Mouse (Mus musculus): Measurements from ENCODE around the gene H1fnt. TPM values are rescaled to one million over a fixed set of nuclear protein-coding genes. Genes with fewer than 3 reads are reported as not detected.

The H1fnt gene
- total and polyA plus RNA-seq, 2 experiments from 2014 or later = not detected

DNA sequence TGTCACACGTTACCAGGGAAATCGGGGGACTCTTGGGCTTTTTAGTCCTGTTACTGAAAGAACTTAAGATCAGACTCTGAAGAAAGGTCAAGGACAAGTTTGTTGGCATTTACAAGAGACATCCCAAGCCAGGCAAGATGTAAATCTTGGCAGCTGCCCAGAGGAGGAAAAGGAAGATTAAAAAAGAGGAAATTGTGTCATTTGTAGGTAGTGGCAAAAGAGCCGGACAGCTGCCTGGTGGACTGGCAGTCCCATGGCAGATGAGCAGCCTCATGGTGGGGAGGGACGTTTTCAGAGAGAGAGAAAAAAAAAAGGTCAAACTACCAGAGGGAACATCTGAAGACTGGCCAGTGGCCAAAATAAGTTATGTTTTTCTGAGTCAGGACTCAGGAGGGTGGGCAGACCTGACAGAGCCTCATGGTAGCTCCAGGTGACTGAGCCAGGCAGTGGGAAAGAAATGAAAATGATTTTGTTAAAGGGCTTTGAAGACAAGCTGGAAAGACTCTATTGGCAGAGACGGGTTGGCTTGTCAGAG is 43.7 kb downstream of the H1fnt start:
- Histone ChIP-seq H3K27me3 (ENCODE audit: insufficient read depth, low read length) (no peaks in the 10 kb centered on the region), H3K9ac (replicated peaks; ENCODE audit: low read length) (no peak overlapping the region), H3K4me3 (ENCODE audit: low read length) (no peak overlapping the region), H3K4me2 (ENCODE audit: low read depth, low read length) (no peak overlapping the region), H3K4me1 (ENCODE audit: insufficient read depth, low read length) (no peaks in the 10 kb centered on the region), H3K9me3 (ENCODE audit: low read length) (no peaks in the 10 kb centered on the region), H3K36me3 (ENCODE audit: insufficient read depth, low read length) (no peaks in the 10 kb centered on the region), H3K27ac (no peak overlapping the region)
- no peak for DNase-seq (ENCODE audit: low spot score)
- no peak for ATAC-seq
- WGBS = 76% methylated on average over 5 of the region's 5 CpGs
- no peak for TF ChIP-seq CTCF (IDR thresholded peaks at IDR 0.05; ENCODE audit: low read depth)

DNA sequence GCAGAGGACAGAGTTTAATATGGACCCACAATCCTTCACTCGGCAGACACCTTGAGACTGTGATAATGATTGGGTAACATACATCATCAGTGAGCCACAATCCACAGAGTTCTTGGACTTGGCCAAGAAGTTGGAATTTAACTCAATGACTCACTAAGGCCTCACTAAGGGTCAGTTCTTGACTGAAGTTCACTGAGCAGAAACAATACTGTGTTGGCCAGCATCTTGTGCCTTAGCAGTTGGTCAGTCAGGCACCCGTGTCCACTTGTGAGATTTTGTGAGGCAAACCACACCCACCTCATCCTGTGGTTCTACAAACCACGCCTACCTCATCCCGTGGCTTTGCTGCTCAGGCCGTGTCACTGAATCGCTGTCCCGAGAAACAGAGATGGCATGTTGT is 47.4 kb downstream of the H1fnt start:
- DNase-seq (ENCODE audit: low spot score) (no peak), ATAC-seq (no peak)
- no peak for TF ChIP-seq CTCF (IDR thresholded peaks at IDR 0.05; ENCODE audit: low read depth)
- no peak overlapping the region for H3K4me2 ChIP-seq (ENCODE audit: low read depth, low read length)
- no peaks in the 10 kb centered on the region for H3K27me3 ChIP-seq (ENCODE audit: insufficient read depth, low read length)
- H3K36me3 ChIP-seq (ENCODE audit: insufficient read depth, low read length) = no peaks in the 10 kb centered on the region
- no peak overlapping the region for H3K9ac ChIP-seq (replicated peaks; ENCODE audit: low read length)
- H3K4me3 ChIP-seq (ENCODE audit: low read length) = no peak overlapping the region
- H3K9me3 ChIP-seq (ENCODE audit: low read length) = no peaks in the 10 kb centered on the region
- 81% methylated on average over 7 of the region's 7 CpGs for WGBS
- H3K27ac ChIP-seq = no peak overlapping the region
- no peaks in the 10 kb centered on the region for H3K4me1 ChIP-seq (ENCODE audit: insufficient read depth, low read length)

Other genes starting within 250 kb of the H1fnt start
- gene Pfkm, start 164.7 kb downstream of the H1fnt start, total RNA-seq (2014; rRNA removed) = 97.3 and 102 TPM in 2 replicates
- gene Pfkm, start 164.7 kb downstream of the H1fnt start, polyA plus RNA-seq (2015; fragmentation: Nextera tagmentation; extraction: Ambion mirVana) = 91.5 and 94.0 TPM in 2 replicates
- 12.7 and 15.0 TPM in 2 replicates for gene Senp1, start 163.5 kb downstream of the H1fnt start, total RNA-seq (2014; rRNA removed)
- 12.5 TPM in 2 replicates for gene Senp1, start 163.5 kb downstream of the H1fnt start, polyA plus RNA-seq (2015; fragmentation: Nextera tagmentation; extraction: Ambion mirVana)
- 53.3 and 71.5 TPM in 2 replicates for gene Asb8, start 91.7 kb downstream of the H1fnt start, total RNA-seq (2014; rRNA removed)
- gene Asb8, start 91.7 kb downstream of the H1fnt start, polyA plus RNA-seq (2015; fragmentation: Nextera tagmentation; extraction: Ambion mirVana) = 52.3 and 55.9 TPM in 2 replicates
- 107 and 116 TPM in 2 replicates for gene Ccdc184, start 90.1 kb downstream of the H1fnt start, total RNA-seq (2014; rRNA removed)
- 90.4 and 98.0 TPM in 2 replicates for gene Ccdc184, start 90.1 kb downstream of the H1fnt start, polyA plus RNA-seq (2015; fragmentation: Nextera tagmentation; extraction: Ambion mirVana)
- gene Olfr288, start 61.8 kb downstream of the H1fnt start, total RNA-seq (2014; rRNA removed) = not detected in 2 replicates
- not detected in 2 replicates for gene Olfr288, start 61.8 kb downstream of the H1fnt start, polyA plus RNA-seq (2015; fragmentation: Nextera tagmentation; extraction: Ambion mirVana)
- gene Gm44579, start 36.3 kb downstream of the H1fnt start, total RNA-seq (2014; rRNA removed) = not detected in 2 replicates
- 0.08 and 0.28 TPM in 2 replicates for gene Gm44579, start 36.3 kb downstream of the H1fnt start, polyA plus RNA-seq (2015; fragmentation: Nextera tagmentation; extraction: Ambion mirVana)
- 2.0 and 5.4 TPM in 2 replicates for gene Olfr287, start 36.2 kb downstream of the H1fnt start, total RNA-seq (2014; rRNA removed)
- gene Olfr287, start 36.2 kb downstream of the H1fnt start, polyA plus RNA-seq (2015; fragmentation: Nextera tagmentation; extraction: Ambion mirVana) = 2.0 and 2.3 TPM in 2 replicates
- 0.26 TPM in 1 of 2 replicates, not detected in the other for gene Olfr286, start 22.8 kb downstream of the H1fnt start, total RNA-seq (2014; rRNA removed)
- not detected in 2 replicates for gene Olfr286, start 22.8 kb downstream of the H1fnt start, polyA plus RNA-seq (2015; fragmentation: Nextera tagmentation; extraction: Ambion mirVana)
- gene Zfp641, start 38.9 kb upstream of the H1fnt start, total RNA-seq (2014; rRNA removed) = 11.2 and 15.1 TPM in 2 replicates
- gene Zfp641, start 38.9 kb upstream of the H1fnt start, polyA plus RNA-seq (2015; fragmentation: Nextera tagmentation; extraction: Ambion mirVana) = 7.3 and 9.0 TPM in 2 replicates
- not detected in 2 replicates for gene Olfr285, start 60.1 kb upstream of the H1fnt start, total RNA-seq (2014; rRNA removed)
- not detected in 2 replicates for gene Olfr285, start 60.1 kb upstream of the H1fnt start, polyA plus RNA-seq (2015; fragmentation: Nextera tagmentation; extraction: Ambion mirVana)
- gene Olfr284, start 83.7 kb upstream of the H1fnt start, total RNA-seq (2014; rRNA removed) = not detected in 2 replicates
- gene Olfr284, start 83.7 kb upstream of the H1fnt start, polyA plus RNA-seq (2015; fragmentation: Nextera tagmentation; extraction: Ambion mirVana) = not detected in 2 replicates
- gene Olfr283, start 123.7 kb upstream of the H1fnt start, total RNA-seq (2014; rRNA removed) = not detected in 2 replicates
- gene Olfr283, start 123.7 kb upstream of the H1fnt start, polyA plus RNA-seq (2015; fragmentation: Nextera tagmentation; extraction: Ambion mirVana) = not detected in 2 replicates
- not detected in 2 replicates for gene Olfr282, start 173.9 kb upstream of the H1fnt start, total RNA-seq (2014; rRNA removed)
- gene Olfr282, start 173.9 kb upstream of the H1fnt start, polyA plus RNA-seq (2015; fragmentation: Nextera tagmentation; extraction: Ambion mirVana) = not detected in 2 replicates
- gene Olfr281, start 195.3 kb upstream of the H1fnt start, total RNA-seq (2014; rRNA removed) = not detected in 2 replicates
- gene Olfr281, start 195.3 kb upstream of the H1fnt start, polyA plus RNA-seq (2015; fragmentation: Nextera tagmentation; extraction: Ambion mirVana) = not detected in 2 replicates
- not detected in 2 replicates for gene OR5BS1P, start 212.6 kb upstream of the H1fnt start, total RNA-seq (2014; rRNA removed)
- not detected in 2 replicates for gene OR5BS1P, start 212.6 kb upstream of the H1fnt start, polyA plus RNA-seq (2015; fragmentation: Nextera tagmentation; extraction: Ambion mirVana)
- not detected in 2 replicates for gene Lalba, start 225.4 kb upstream of the H1fnt start, total RNA-seq (2014; rRNA removed)
- not detected in 2 replicates for gene Lalba, start 225.4 kb upstream of the H1fnt start, polyA plus RNA-seq (2015; fragmentation: Nextera tagmentation; extraction: Ambion mirVana)
- gene Olfr279, start 235.1 kb upstream of the H1fnt start, total RNA-seq (2014; rRNA removed) = not detected in 2 replicates
- not detected in 2 replicates for gene Olfr279, start 235.1 kb upstream of the H1fnt start, polyA plus RNA-seq (2015; fragmentation: Nextera tagmentation; extraction: Ambion mirVana)